Mouse (Mus musculus) G1E (cell line): Measurements from ENCODE around the gene Kcna6.

Source experiments
- CTCF ChIP-seq: IDR thresholded peaks from 2 replicates; pipeline ENCODE4 v1.5.1; 2012; ENCODE audit warnings: low read depth, low read length, inconsistent platforms, mixed read lengths
- GATA1 ChIP-seq: IDR thresholded peaks from 2 replicates; pipeline ENCODE4 v1.6.1; 2012; ENCODE audit warnings: borderline replicate concordance, low read length, inconsistent platforms, mixed read lengths
- GATA2 ChIP-seq: IDR thresholded peaks from 2 replicates; pipeline ENCODE4 v1.6.1; 2012; ENCODE audit warnings: low read depth, low read length, inconsistent platforms, borderline replicate concordance
- POLR2AphosphoS5 ChIP-seq: IDR thresholded peaks from 2 replicates; pipeline ENCODE4 v1.6.1; 2012; ENCODE audit warnings: low read depth, low read length, inconsistent platforms; ENCODE audit not compliant: insufficient replicate concordance
- TAL1 ChIP-seq: conservative IDR thresholded peaks from 2 replicates; pipeline ENCODE4 v1.6.1; 2012; ENCODE audit warnings: low read depth, low read length, inconsistent platforms, mixed read lengths

DNA sequence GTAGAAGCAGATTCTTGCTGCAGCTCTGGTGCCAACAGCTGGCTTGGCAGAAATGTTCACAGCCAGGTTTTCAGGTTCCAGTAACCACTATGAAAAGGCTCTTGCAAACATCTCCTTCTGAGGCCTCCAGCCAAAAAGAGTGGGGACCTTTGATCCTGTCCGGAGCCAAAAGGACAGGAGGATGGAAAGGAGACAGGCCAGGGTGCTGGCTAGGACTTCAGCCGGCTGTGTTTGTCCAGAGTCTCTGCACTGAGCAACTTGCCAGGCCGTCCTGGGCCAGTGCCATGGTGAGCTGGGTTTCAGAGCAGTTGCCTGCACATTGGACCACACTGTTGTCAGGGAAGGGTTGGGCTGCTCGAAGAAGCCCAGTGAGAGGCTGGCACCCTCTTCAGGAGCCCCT is 31.9 kb upstream of the Kcna6 start:
- no peak for TF ChIP-seq CTCF
- TF ChIP-seq TAL1: no peak
- no peak for TF ChIP-seq GATA1
- no peak for TF ChIP-seq POLR2AphosphoS5
- no peak for TF ChIP-seq GATA2
